Mouse (Mus musculus) liver (tissue): ENCODE results near the gene Llgl2.
A peak's percentile ranks its signal among the peaks of the same experiment; 100 is the strongest.

Experiments
- DNase-seq: peaks from one replicate; pipeline ENCODE4 v3.0.0-alpha.2; 2020; ENCODE audit warnings: mixed read lengths

Gene Llgl2

DNA sequence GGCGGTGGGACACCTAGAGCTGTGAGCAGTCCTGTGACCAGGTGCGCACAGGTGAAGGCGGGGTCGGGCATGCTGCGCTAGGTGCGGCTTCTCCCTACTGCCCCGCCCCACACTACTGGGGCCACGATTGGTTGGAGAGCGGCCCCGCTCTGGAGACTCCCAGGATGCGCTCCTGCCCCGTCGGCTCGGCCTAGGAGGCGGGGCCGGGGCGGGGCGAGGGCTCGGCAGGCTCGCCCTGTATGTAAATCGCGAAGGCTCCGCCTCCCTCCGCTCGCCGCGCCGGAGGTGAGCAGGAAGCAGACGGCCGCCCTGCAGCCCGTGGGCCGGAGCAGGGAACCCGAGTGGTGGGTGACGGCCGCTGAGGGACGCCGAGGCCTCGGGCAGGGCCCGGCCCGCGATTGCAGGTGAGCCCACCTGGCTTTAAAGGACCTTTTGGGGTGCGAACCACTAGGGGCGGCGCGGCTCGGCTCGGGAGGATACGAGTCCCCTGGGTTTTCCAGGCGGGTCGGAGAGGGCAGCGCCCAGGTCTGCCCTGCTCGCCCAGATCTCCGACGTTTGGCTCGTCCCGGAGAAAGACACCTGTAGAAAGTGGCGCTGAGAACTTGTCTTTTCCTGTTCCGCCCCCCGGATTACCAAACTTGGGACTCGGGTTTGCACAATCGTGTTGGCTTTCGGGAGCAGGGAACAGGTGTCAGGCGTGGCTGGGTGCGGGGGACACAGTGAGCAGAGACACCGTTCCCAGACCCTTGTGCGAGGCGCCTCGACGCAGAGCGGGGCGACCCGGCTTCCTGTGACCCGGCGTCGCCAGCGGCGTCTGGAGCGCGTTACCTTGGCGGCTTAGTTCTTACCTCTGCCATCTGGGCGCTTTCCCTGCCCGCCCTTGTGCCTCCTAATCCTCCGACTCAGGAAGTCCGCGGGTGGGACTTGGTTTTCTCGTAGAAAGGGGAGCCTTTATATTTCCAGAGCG lies at the start of gene Llgl2:
TSS of gene Llgl2 (plus strand) at position 276 of the 967 bp plus-strand sequence.
- peak; percentile 98 for DNase-seq

DNA sequence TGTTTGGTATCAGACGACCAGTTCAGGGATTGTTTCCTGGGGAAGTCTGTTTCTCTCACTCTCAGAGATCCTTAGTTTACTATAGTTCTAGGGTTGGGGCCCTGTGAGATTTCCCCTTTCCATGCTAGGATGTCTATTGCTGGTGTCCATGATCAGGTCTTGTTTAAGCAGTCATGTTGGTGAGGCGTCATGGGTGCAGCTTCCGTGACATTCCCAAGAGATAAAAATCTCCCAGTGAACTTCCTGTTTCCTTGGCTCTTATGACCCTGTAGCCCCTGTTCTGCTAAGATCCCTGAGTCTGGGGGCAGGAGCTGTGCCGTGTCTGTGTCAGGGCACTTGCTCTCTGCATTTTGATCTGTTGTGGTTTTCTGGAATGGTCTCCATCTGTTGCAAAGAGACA lies 49.2 kb upstream of the Llgl2 start:
- DNase-seq, result no peak

DNA sequence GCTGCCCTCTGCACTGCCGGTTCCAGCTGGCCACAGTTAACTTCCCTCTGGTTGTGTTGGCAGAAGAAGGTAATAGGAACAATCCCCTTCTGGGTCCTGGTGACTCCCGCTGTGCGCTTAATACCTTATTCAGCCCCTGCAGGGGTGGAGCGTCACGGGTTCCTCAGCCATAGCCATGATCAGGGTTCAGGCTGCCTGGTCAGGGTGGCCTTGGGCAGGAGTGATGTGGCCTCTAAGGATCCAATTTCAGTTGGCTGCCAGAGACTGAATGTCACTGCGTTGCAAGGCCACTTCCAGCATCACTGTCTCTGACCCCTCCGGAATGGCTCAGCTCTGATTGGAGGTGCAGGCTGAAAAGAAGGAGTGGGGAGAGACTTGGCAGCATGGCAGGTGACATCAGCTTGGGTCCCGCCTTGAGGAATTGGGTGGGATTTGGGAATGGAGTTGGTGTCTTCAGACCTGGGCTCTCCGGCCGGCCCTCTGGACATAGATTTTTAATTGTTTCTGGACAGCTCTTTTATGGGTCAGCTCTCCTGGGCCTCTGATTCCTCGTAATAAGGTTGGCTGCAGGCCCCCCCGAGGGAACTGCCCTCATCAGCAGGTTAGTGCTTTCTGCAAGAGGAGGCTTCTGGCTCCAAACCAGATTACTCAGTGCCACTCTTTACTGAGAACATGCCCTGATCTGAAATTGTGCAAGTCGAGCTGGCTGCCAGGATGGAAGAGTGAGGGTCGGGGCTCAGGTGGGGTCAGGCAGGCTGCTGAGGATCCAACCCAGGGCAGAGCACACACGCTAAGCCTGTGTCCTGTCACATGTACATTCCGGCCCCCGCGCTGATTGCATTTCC lies 47.8 kb upstream of the Llgl2 start:
- no peak for DNase-seq

DNA sequence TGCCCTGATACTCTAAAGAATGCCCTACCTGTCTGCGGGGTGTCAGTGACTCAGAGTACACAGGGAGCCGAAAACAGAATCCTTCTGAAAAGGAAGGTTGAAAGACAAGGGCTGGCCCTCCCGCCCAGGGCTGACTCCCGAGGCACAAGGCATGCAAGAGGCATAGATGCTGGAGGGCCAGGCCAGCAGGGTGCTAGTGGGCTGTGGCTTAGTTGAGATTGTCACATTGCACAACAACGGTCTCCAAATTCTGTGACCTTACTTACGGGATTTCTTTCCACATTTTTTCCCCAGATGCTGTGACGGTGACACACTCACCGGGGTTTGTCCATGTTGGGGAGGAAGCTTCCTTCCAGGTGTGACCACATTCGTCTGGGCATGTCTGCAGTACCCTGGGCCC lies 46.9 kb upstream of the Llgl2 start:
- no peak for DNase-seq

DNA sequence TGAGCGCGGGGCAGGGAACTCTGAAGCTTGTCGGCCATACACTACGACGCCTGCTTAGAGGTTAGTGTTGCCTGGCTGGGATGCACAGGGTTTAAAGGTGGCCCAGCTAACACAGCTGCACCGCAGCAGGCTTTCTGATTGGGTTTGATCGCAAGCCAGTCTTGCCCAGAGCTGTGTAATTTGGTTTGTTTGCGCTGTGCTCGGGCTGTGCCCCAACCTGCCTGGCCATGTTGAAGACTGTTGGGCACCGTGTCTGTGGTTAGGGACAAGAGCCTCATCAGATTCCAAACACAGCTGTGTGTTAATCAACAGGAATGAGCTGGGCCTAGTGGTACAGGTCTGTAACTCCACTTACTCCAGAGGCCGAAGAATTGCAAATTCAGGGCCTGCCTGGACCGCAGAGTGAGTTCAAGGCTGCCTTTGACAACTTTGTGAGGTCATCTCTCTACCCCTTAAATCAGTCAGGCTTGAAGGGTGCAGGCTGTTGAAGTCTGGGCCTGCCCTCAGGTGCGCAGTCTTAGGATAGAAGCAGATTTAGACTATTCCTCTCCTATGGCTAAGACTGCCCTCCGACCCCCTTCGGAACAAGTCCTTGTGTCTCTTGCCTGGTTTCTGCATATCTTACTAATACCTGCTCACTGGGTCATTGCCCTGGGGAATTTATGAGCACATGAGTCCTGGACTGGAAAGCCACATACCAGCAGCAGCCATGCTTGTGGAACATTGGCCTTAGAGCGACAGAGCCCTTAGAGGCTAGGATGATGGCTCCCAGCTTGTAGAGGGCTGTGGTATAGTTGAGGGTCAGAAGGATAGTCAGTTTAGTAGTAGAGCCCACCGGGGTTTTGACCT lies 46.1 kb upstream of the Llgl2 start:
- no peak for DNase-seq

DNA sequence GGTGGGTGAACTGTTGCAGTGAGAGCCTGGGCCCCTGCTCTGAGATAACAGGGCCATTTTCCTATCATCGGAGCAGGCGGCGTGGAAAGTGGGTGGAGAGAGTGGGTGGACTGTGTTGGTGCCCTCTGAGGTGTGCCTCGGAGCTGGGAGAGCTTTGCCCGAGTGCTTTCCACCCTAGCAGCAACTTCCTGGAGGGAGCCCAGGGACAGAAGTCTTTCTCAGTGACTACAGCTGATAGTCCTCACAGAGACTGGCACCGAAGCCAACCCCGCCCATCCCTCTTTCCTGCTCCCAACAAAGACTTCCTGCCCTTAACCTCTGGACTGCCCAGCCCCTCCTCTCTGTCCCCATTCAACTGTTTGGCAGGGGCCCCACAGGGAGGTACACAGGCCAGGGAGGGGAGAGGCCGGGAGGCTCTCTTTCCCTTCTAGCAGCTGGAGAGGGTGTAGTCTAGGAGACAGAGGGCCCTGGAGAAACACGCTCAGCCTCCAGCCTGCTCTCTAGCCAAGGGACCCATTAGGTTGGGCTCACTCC lies 44.7 kb upstream of the Llgl2 start:
- peak; percentile 90 for DNase-seq

DNA sequence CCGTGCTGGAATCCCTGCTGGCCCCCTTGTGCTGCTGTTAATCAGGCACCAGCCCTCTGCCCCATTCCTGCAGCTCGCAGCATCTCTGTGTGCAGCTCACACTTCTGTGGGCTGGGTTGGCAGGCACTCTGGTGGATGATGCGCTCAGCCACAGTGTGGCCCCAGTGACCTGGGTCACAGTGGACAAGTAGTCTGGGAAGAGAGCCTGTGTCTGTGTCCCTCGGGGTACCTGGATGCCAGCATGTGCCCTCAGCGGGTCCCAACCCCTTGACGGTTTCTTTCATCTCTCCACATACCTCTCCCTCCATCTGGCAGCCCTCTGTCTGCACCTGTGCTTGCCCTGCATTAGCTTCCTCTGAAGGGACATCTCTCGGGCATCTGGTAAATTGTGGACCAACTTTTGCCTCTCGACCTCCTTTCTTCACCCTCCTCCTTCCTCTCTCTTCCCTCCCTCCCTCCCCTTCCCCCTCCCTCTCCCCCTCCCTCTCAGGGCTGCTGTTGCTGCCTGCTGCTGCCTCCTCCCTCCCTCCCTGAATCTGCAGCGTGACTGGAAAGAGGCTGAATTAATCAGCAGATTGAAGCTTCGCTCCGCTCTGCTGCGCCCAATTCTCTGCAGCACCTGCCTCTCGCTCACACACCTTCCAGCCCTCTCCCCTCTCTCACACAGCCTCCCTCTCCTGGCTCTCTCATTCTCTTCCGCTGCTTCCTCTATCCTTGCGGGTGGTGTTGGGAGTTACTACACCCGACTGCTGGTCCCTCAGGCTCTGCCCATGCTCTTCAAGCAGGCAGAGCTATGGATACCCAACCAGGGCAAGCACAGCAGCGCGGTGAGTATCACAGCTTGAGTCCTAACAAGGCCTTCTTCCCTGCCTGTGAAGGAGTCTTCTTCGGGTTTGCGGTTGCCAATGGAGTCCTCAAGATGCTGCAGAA lies 43.4 kb upstream of the Llgl2 start:
- DNase-seq, result peak; percentile 64

DNA sequence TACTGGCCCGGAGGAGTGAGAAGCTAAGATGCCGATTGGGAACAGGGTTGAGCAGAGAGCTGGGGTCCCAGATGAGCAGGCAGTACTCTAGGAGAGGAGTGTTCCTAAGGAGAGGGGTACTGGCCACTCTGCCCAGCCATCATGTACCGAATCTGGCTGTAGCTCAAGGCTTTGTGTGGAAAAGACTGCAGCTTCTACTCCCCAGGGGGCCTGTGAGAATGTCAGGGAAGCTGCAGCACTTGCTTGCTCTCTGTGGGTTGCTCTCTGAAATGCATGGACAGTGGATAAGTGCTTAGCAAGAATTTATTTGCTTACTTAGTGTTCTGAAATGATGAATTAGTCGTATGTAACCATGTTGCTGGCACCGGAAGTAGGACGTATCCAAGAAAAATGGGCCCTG lies 37.4 kb upstream of the Llgl2 start:
- no peak for DNase-seq

DNA sequence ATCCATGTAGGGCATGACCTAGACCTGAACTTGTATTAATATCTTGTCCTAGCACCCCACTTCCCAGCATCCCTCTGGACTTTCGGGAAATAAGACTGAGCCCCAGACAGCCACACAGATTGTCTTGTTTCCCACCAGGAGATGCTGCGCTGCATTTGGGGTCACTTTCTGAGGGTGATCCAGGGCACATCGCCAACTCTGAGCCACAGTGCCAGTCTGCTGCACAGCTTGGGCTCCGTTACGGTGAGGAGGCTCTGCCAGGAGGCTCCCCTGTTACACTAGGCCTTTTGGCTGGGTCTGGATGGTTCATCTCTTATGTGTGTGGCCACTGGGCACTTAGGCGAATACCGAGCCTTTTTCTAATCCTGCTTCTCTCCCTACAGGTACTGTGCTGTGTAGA lies 34.1 kb upstream of the Llgl2 start:
- no peak for DNase-seq

DNA sequence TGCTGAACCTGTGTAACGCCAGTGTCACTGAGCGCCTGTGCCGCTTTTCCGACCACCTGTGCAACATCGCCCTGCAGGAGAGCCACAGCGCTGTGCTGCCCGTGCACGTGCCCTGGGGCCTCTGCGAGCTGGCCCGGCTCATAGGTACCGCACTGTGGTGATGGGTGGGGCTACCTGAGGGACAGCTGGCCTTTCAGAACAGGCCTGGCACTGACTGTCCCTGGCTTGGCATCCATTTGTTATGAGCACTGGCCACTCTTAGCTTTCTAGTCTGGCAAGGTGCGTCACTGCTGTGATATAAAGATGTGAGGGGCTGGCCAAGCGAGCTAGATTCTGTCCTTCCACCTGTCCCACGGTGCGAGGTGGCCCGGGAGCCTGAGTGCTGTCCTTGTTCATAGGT lies 31.9 kb upstream of the Llgl2 start:
- no peak for DNase-seq

DNA sequence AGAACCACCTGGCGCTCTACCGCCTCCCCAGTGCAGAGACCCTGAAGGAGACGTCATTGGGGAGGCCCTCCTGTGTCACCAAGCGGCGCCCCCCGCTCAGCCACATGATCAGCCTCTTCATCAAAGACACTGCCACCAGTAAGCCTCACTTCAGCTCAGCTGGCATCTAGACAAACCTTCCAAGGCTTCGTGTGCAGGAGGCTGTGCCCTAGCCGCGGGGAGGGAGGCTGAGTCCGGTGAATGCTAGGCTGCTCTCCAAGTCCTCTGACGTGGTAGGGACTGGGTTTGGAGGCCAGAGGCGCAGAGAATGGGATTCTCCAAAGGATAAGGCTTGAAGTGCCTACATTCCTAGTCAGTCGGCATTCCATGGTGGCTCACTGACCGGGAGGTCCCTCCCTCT lies 31.5 kb upstream of the Llgl2 start:
- no peak for DNase-seq

DNA sequence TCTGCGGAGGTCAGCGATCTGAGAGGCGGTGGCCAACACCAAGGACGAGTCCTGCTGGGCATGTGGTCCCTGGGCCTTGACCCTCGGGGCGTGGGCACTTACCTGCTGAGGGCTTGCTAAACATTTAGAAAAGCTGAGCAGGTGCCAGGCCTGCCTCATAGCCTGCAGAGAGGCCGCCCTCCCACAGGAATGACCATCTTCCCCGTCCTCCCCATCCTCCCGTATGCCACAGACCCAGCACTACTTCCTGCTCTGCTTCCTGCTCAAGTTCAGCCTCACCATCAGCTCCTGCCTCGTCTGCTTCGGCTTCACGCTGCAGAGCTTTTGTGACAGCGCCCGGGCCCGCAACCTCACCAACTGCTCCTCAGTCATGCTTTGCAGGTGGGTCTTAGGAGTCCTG lies 27.0 kb upstream of the Llgl2 start:
- DNase-seq, result no peak

DNA sequence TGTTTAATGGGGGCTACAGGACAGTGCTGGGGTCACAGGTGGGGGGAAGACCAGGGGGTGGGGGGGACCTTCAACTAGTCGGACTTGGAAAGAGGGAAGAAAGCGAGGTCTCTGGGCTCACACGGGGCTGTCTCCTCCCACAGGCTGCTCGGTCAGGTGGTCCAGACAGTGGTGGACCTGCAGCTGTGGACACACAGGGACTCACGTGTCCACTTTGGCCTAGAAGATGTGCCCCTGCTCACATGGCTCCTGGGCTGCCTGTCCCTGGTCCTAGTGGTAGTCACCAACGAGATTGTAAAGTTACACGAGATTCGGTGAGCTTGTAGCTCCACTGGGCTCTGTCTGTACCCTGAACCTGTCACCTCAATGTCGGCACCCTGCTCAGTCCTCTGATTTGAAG lies 26.2 kb upstream of the Llgl2 start:
- no peak for DNase-seq

DNA sequence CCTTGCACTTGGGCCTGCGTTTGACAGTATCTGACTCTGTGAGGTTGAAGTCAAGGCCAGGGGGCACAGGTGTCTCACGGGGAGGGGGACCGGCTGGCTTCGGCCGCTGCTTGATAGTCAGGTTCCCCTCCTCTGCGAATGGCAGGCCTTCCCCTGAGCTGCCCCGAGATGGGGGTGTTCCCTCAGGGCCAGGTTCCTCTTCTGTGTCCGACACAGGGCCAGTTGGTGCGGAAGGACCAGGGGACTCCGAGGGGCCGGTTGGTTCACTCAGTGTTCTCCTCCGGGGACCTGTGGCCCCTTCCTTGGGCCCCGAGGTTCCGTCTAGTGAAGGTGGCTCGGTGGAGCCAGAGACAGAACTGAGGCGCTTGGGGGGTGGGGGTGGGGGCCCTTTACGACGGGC lies 22.9 kb upstream of the Llgl2 start:
- DNase-seq, result no peak

DNA sequence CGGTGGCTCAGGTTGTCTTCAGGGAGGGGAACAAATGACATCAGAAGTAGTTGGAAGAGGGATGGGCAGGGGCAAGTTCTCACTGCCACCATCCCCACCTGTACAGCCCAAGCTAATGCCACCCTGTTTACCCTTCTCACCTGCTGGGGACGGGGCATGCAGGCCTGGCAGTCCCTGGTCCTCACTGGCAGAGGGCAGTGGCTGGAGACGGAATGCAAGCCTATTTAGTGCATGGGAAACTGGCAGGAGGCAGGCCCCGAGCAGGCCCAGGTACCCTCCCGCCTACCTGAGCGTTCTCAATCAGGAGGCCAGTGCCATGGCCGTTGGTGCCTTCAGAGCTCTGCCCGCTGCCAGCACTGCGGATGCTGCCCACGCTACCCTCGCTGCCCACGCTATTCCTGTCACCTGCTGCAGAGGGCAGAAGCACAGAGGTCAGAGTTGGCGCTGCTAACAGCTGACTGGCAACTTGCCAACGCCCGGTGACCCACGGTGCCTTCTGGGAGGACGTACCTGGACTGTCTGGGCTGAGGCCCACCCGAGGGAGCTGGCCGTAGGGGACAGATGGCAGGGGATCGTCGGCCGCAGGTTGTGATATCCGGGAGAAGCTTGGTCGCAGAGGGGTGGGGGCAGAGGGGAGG lies 20.7 kb upstream of the Llgl2 start:
- DNase-seq, result no peak

DNA sequence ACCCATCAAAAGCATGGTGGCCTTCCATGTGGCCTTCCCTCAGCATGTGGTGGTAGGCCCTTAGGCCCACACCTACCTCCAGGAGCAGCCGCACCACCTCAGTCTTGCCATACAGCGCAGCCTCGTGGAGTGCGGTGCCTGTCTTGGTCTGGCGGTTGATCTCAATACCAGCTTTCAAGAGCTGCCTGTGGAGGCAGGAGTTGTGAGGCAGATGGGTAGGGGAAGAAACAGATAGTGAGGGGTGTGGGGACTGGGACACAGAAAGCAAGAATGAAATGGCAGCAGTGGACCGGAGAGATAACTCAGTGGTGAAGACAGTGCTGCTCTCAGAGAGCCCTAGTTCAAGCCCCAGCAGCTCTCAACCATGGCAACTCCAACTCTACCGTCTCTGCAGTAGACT lies 18.8 kb upstream of the Llgl2 start:
- peak; percentile 85 for DNase-seq

DNA sequence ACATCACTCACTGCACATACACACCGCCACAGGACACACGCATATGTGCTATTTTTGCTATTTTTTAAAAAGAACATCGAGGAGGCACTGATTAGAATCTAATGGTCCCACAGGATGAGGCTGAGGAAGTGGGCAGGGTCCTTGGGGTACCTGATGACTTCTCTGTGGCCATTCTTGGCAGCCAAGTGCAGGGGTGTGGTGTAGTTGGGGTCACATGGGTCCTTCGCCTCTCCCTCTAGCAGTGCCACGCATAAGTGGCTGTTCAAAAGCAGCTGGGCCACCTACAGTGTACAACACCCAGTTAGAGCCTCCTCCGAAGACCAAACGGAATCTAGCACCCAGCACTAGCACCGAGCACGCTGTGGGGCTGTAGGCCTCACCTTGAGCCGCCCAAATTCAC lies 17.7 kb upstream of the Llgl2 start:
- DNase-seq, result no peak

DNA sequence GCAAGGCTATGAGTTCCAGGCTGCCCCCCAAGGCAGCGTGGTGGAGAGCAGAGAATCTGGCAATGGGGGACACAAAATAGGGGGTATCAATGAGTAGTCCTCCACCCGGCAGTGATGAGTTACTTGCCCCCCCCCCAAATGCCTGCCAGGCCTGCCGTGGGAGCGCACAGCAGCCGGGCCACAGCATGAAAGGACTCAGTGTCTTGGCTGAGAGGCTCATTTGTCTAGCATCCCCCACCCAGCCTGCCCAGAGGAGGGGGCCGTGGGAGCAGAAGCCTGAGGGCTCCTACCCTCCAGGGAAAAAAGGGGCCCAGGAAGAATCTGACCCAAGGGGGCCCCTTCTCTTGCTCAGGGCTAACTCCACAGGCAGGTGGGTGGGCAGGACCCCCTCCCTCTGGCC lies 16.5 kb upstream of the Llgl2 start:
- DNase-seq, result no peak

DNA sequence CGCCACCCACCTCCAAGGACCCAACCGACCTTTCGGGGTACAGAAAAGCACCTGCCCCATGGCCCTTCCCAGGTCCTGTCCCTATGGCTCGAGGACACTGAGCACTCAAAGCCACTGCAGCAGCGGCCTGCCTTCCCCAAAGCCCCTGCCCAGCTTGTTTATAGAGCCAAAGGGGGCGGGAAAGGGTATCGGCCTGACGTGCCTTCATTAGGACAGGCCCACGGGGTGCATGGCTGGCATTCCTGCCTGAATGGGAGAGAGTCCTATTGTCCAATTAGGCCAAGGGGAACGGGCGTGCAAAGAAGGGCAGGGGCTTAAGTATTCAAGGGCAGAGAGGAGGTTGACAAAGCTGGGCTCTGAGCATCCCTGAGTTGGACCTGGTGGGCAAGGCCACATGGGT lies 15.9 kb upstream of the Llgl2 start:
- no peak for DNase-seq

DNA sequence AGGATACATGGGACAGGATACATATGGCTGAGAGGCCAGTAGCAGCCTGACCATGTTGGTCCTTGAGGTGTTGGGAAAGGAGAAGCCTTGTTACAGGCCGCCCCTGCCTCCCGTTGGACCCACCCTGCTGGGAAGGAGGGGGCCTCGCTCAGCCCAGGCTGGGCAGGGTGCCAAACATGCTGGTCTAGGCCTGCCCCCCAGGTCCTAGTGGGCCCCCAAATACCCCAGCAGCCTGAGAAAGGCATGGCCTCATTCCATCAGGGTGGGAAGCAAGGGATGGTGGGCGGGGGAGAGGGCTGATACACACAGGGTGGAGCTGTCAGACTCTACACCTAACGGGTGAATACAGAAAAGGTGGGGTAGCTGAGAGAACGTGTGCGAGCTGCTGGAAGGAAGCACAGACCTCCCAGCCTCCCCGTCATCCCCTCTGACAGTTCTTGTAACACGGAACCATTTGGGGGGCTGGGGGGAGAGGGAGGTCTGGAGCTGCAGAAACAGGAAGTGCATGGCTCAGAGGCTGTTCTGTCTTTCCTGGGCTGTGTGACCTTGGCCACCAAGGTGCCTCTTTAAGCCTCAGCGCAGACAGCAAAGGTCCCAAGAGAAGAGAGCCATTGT lies 15.0 kb upstream of the Llgl2 start:
- DNase-seq, result peak; percentile 60
